Mouse (Mus musculus) cerebellum, adult 8-10 months (tissue): ENCODE measurements around the gene 4930572O03Rik.
"Not testable (repeated sequence)": the region's sequence is repeated elsewhere in the genome, so short reads cannot be mapped to it uniquely, and the experiment has no call there.

Experiments used
- DNase-seq: peaks from one replicate; pipeline ENCODE4 v3.0.0; 2022

The 4930572O03Rik gene

GRCm38 (mm10) chr5:15656959-15657358 is at the start of gene 4930572O03Rik:
Gene 4930572O03Rik, minus strand, starts transcription at chr5:15657059.
- not testable (repeated sequence) for DNase-seq

- DNase-seq: not testable (repeated sequence)
These were observed 46.0 kb upstream of the 4930572O03Rik start for GRCm38 (mm10) chr5:15702891-15703290.

- DNase-seq: not testable (repeated sequence)
These were observed 40.9 kb upstream of the 4930572O03Rik start for GRCm38 (mm10) chr5:15697719-15698118.

GRCm38 (mm10) chr5:15691849-15692248 is 35.0 kb upstream of the 4930572O03Rik start:
- DNase-seq: not testable (repeated sequence)

GRCm38 (mm10) chr5:15690822-15691221 is 34.0 kb upstream of the 4930572O03Rik start:
- DNase-seq: not testable (repeated sequence)

- DNase-seq: not testable (repeated sequence)
These were observed 32.9 kb upstream of the 4930572O03Rik start for GRCm38 (mm10) chr5:15689659-15690213.

GRCm38 (mm10) chr5:15688874-15689658 is 32.2 kb upstream of the 4930572O03Rik start:
- DNase-seq: not testable (repeated sequence)

GRCm38 (mm10) chr5:15681301-15682035 is 24.6 kb upstream of the 4930572O03Rik start:
- not testable (repeated sequence) for DNase-seq

GRCm38 (mm10) chr5:15679980-15680949 is 23.4 kb upstream of the 4930572O03Rik start:
- DNase-seq: not testable (repeated sequence)

GRCm38 (mm10) chr5:15678907-15679306 is 22.0 kb upstream of the 4930572O03Rik start:
- not testable (repeated sequence) for DNase-seq

GRCm38 (mm10) chr5:15677750-15678149 is 20.9 kb upstream of the 4930572O03Rik start:
- not testable (repeated sequence) for DNase-seq

GRCm38 (mm10) chr5:15674429-15675244 is 17.8 kb upstream of the 4930572O03Rik start:
- DNase-seq: not testable (repeated sequence)

- DNase-seq: not testable (repeated sequence)
These were observed 17.1 kb upstream of the 4930572O03Rik start for GRCm38 (mm10) chr5:15673989-15674388.

GRCm38 (mm10) chr5:15670789-15671188 is 13.9 kb upstream of the 4930572O03Rik start:
- not testable (repeated sequence) for DNase-seq

GRCm38 (mm10) chr5:15663847-15664246 is 7.0 kb upstream of the 4930572O03Rik start:
- DNase-seq: not testable (repeated sequence)

- not testable (repeated sequence) for DNase-seq
These were observed 4.5 kb downstream of the 4930572O03Rik start for GRCm38 (mm10) chr5:15652334-15652733.

GRCm38 (mm10) chr5:15645707-15646106 is 11.2 kb downstream of the 4930572O03Rik start:
- not testable (repeated sequence) for DNase-seq

- not testable (repeated sequence) for DNase-seq
These were observed 19.2 kb downstream of the 4930572O03Rik start for GRCm38 (mm10) chr5:15637637-15638036.

- not testable (repeated sequence) for DNase-seq
These were observed 26.8 kb downstream of the 4930572O03Rik start for GRCm38 (mm10) chr5:15630068-15630467.

GRCm38 (mm10) chr5:15628136-15628535 is 28.7 kb downstream of the 4930572O03Rik start:
- not testable (repeated sequence) for DNase-seq

- not testable (repeated sequence) for DNase-seq
These were observed 38.1 kb downstream of the 4930572O03Rik start, which contains the start of gene Speer4d for GRCm38 (mm10) chr5:15618764-15619163. Gene Speer4d, plus strand, starts transcription at chr5:15619064.
